Mouse (Mus musculus) CD4-positive, CD25-positive, alpha-beta regulatory T cell, adult 4 months (primary cell): ENCODE results near the gene Gm3629. TPM values are rescaled to one million over a fixed set of nuclear protein-coding genes. Genes with fewer than 3 reads are reported as not detected.
"Not testable (repeated sequence)": the region's sequence is repeated elsewhere in the genome, so short reads cannot be mapped to it uniquely, and the experiment has no call there.

ENCODE experiments used
- ATAC-seq: one replicate; pipeline ENCODE4 v1.8.0; 2017
- polyA plus RNA-seq, 2 experiments: library from polyadenylated mRNA; unstranded; fragments of 100-300 nt; shearing (Covaris generic); gene quantifications; one replicate each; pipeline ENCODE4 v1.2.1; 2017

The Gm3629 gene
- 1 to 10 TPM in 1 of 2 experiments, not detected in 1; 1.7 TPM for polyA plus RNA-seq

GRCm38 (mm10) chr14:6590513-6590912, at the start of gene Gm3629:
Gene Gm3629 (minus strand): TSS chr14:6590613.
- not testable (repeated sequence) for ATAC-seq

- not testable (repeated sequence) for ATAC-seq
These were observed 31.9 kb upstream of the Gm3629 start, which contains the start of gene Gm3460 for GRCm38 (mm10) chr14:6622318-6622717. Gene Gm3460 (minus strand): TSS chr14:6622418.

GRCm38 (mm10) chr14:6606436-6606835, 16.0 kb upstream of the Gm3629 start:
- ATAC-seq: not testable (repeated sequence)

GRCm38 (mm10) chr14:6605004-6605403, 14.6 kb upstream of the Gm3629 start:
- ATAC-seq: not testable (repeated sequence)

- ATAC-seq: not testable (repeated sequence)
These were observed 14.1 kb upstream of the Gm3629 start for GRCm38 (mm10) chr14:6604551-6604950.

- not testable (repeated sequence) for ATAC-seq
These were observed 53.2 kb downstream of the Gm3629 start, which contains the start of gene Gm8356 for GRCm38 (mm10) chr14:6537190-6537589. Gene Gm8356 (minus strand): TSS chr14:6537290.

Other genes with a start within 250 kb of the Gm3629 start
- gene Gm3618, start 246.9 kb downstream of the Gm3629 start, polyA plus RNA-seq: not detected
- not detected for gene Gm16440, start 200.3 kb downstream of the Gm3629 start, polyA plus RNA-seq
- gene Gm3591, start 178.1 kb downstream of the Gm3629 start, polyA plus RNA-seq: 1 to 10 TPM; 1.9 to 5.6 TPM
- gene Gm3594, start 146.0 kb downstream of the Gm3629 start, polyA plus RNA-seq: not detected
- gene Gm8356, start 53.3 kb downstream of the Gm3629 start, polyA plus RNA-seq: not detected
- not detected for gene Gm3460, start 31.8 kb upstream of the Gm3629 start, polyA plus RNA-seq
- gene Gm10251, start 93.6 kb upstream of the Gm3629 start, polyA plus RNA-seq: not detected
- gene Gm8050, start 129.6 kb upstream of the Gm3629 start, polyA plus RNA-seq: not detected
- 10 to 100 TPM; 18.9 to 21.6 TPM for gene Gm3636, start 151.7 kb upstream of the Gm3629 start, polyA plus RNA-seq
- gene Gm8362, start 183.8 kb upstream of the Gm3629 start, polyA plus RNA-seq: under 1 TPM in 1 of 2 experiments, not detected in 1; 0.37 TPM
- not detected for gene Gm3642, start 249.7 kb upstream of the Gm3629 start, polyA plus RNA-seq